Mouse (Mus musculus): ENCODE results near the gene Cd96. TPM values are rescaled to one million over a fixed set of nuclear protein-coding genes. Genes with fewer than 3 reads are reported as not detected.
"Not testable (repeated sequence)": the region's sequence is repeated elsewhere in the genome, so short reads cannot be mapped to it uniquely, and the experiment has no call there.

The Cd96 gene
- 0.12 and 0.13 TPM in 2 replicates for polyA plus RNA-seq (2014; fragmentation: Nextera tagmentation; extraction: Ambion mirVana)

DNA sequence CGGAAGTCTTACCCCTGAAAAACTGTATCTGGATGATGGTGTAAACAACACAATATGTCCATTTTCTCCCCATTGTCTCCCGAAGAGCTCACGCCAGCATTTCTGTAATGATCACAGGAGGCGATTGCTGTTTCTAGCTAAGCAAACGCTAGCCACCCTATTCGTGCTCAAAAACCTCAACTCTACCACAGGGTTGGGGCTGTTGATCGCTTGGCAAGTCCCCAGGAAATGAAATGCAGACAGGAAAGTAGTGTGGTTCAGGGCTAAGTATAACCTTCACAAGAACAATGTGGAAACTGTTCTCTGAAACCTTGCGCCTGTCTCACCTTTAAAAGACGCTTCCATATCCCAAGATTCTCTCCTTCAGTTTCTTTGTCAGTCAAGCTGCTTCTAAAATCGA is at the start of gene Cd96:
TSS of gene Cd96 (minus strand) at position 232 of the 400 bp plus-strand sequence.
- Histone ChIP-seq H3K27ac (replicated peaks; ENCODE audit: low read depth, low read length) (no peak within 1 kb of the TSS), H3K4me1 (ENCODE audit: control insufficient read depth, insufficient read depth, low read length) (no peaks in the 10 kb centered on the region), H3K36me3 (ENCODE audit: control insufficient read depth, insufficient read depth, low read length) (no peaks in the 10 kb centered on the region), H3K27me3 (ENCODE audit: control insufficient read depth, insufficient read depth, low read length) (no peaks in the 10 kb centered on the region), H3K9ac (replicated peaks; ENCODE audit: low read length) (no peak within 1 kb of the TSS), H3K4me3 (replicated peaks; ENCODE audit: low read depth, low read length) (no peak within 1 kb of the TSS), H3K4me2 (ENCODE audit: low read length) (no peak within 1 kb of the TSS), H3K9me3 (ENCODE audit: control insufficient read depth, low read length) (no peaks in the 10 kb centered on the region)
- 84% methylated on average over 10 of the region's 10 CpGs for WGBS
- DNase-seq (peak; percentile 7), ATAC-seq (ENCODE audit: low FRiP score, low TSS enrichment) (no peak)

DNA sequence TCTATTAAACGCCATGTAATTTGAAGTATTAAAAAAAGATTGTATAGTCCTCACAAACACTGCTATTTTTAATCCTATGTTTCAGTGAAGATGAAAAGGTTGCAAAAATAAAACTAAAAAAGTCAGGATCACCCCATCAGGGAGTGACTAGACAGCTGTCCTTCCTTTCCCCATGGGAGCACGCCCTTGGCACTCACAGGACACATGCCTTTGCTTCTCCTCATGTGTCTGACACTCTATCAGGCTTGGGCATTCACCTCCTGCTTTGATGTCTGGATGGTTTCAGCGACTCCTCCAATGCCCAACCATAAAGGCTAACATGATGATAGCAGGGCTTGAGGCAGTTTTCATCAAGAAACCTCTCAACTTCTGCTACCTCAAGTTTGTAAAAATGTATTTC is 46.9 kb upstream of the Cd96 start:
- DNase-seq = no peak
- Histone ChIP-seq H3K4me2 (ENCODE audit: low read length) (no peak overlapping the region), H3K27ac (replicated peaks; ENCODE audit: low read depth, low read length) (no peak overlapping the region), H3K4me1 (ENCODE audit: control insufficient read depth, insufficient read depth, low read length) (no peaks in the 10 kb centered on the region), H3K9ac (replicated peaks; ENCODE audit: low read length) (no peak overlapping the region), H3K27me3 (ENCODE audit: control insufficient read depth, insufficient read depth, low read length) (no peaks in the 10 kb centered on the region), H3K4me3 (replicated peaks; ENCODE audit: low read depth, low read length) (no peak overlapping the region), H3K36me3 (ENCODE audit: control insufficient read depth, insufficient read depth, low read length) (no peaks in the 10 kb centered on the region), H3K9me3 (ENCODE audit: control insufficient read depth, low read length) (no peaks in the 10 kb centered on the region)
- ATAC-seq (ENCODE audit: low FRiP score, low TSS enrichment) = no peak
- WGBS = 86% methylated on average over 3 of the region's 3 CpGs

DNA sequence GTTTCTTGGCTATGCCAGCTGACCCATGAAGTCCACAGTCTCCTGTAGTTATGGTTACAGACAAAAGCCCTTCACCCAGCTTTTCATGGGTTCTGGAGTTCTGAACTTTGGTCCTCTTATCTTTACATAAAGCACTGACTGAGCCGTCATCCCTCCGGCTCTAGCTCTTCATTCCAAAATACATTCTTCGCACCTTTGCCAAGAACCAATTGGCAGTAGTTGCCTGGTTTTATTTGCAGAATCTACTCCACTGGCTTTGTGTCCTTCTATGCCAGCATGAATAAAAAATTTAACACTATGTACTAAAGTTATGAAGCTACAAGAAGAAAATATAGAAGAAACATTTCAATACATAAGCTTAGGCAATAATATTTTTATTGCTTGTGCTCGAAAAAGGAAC is 45.3 kb upstream of the Cd96 start:
- no peak for ATAC-seq (ENCODE audit: low FRiP score, low TSS enrichment)

GRCm38 (mm10) chr16:46154832-46155231 is 34.8 kb upstream of the Cd96 start, which contains the start of gene Gm4737:
Gene Gm4737, minus strand, starts transcription at chr16:46155077.
- not testable (repeated sequence) for H3K9me3 ChIP-seq (ENCODE audit: control insufficient read depth, low read length); H3K4me1 ChIP-seq (ENCODE audit: control insufficient read depth, insufficient read depth, low read length); H3K4me2 ChIP-seq (ENCODE audit: low read length); H3K4me3 ChIP-seq (replicated peaks; ENCODE audit: low read depth, low read length); ATAC-seq (ENCODE audit: low FRiP score, low TSS enrichment); DNase-seq; H3K36me3 ChIP-seq (ENCODE audit: control insufficient read depth, insufficient read depth, low read length); H3K27ac ChIP-seq (replicated peaks; ENCODE audit: low read depth, low read length); H3K27me3 ChIP-seq (ENCODE audit: control insufficient read depth, insufficient read depth, low read length); H3K9ac ChIP-seq (replicated peaks; ENCODE audit: low read length)
- WGBS = 98% methylated on average over 9 of the region's 16 CpGs

More for the DNA sequence above, 45.3 kb upstream of the Cd96 start:
- WGBS = 87% methylated on average over 4 of the region's 4 CpGs
- Histone ChIP-seq H3K36me3 (ENCODE audit: control insufficient read depth, insufficient read depth, low read length) (no peaks in the 10 kb centered on the region), H3K9ac (replicated peaks; ENCODE audit: low read length) (no peak overlapping the region), H3K9me3 (ENCODE audit: control insufficient read depth, low read length) (no peaks in the 10 kb centered on the region), H3K27ac (replicated peaks; ENCODE audit: low read depth, low read length) (no peak overlapping the region), H3K4me3 (replicated peaks; ENCODE audit: low read depth, low read length) (no peak overlapping the region), H3K27me3 (ENCODE audit: control insufficient read depth, insufficient read depth, low read length) (no peaks in the 10 kb centered on the region), H3K4me1 (ENCODE audit: control insufficient read depth, insufficient read depth, low read length) (no peaks in the 10 kb centered on the region), H3K4me2 (ENCODE audit: low read length) (no peak overlapping the region)
- DNase-seq = no peak

GRCm38 (mm10) chr16:46151141-46151540 is 31.1 kb upstream of the Cd96 start:
- ATAC-seq (ENCODE audit: low FRiP score, low TSS enrichment) (no peak), DNase-seq (no peak)
- Histone ChIP-seq H3K4me3 (replicated peaks; ENCODE audit: low read depth, low read length) (no peak overlapping the region), H3K9me3 (ENCODE audit: control insufficient read depth, low read length) (no peaks in the 10 kb centered on the region), H3K9ac (replicated peaks; ENCODE audit: low read length) (no peak overlapping the region), H3K4me1 (ENCODE audit: control insufficient read depth, insufficient read depth, low read length) (no peaks in the 10 kb centered on the region), H3K27me3 (ENCODE audit: control insufficient read depth, insufficient read depth, low read length) (no peaks in the 10 kb centered on the region), H3K27ac (replicated peaks; ENCODE audit: low read depth, low read length) (no peak overlapping the region), H3K4me2 (ENCODE audit: low read length) (no peak overlapping the region), H3K36me3 (ENCODE audit: control insufficient read depth, insufficient read depth, low read length) (no peaks in the 10 kb centered on the region)

- Histone ChIP-seq H3K4me1 (ENCODE audit: control insufficient read depth, insufficient read depth, low read length) (no peaks in the 10 kb centered on the region), H3K27me3 (ENCODE audit: control insufficient read depth, insufficient read depth, low read length) (no peaks in the 10 kb centered on the region), H3K9ac (replicated peaks; ENCODE audit: low read length) (no peak overlapping the region), H3K9me3 (ENCODE audit: control insufficient read depth, low read length) (no peaks in the 10 kb centered on the region), H3K4me2 (ENCODE audit: low read length) (no peak overlapping the region), H3K4me3 (replicated peaks; ENCODE audit: low read depth, low read length) (no peak overlapping the region), H3K36me3 (ENCODE audit: control insufficient read depth, insufficient read depth, low read length) (no peaks in the 10 kb centered on the region), H3K27ac (replicated peaks; ENCODE audit: low read depth, low read length) (no peak overlapping the region)
- DNase-seq (no peak), ATAC-seq (ENCODE audit: low FRiP score, low TSS enrichment) (no peak)
- 79% methylated on average over 3 of the region's 3 CpGs for WGBS
These were observed 28.8 kb upstream of the Cd96 start for GRCm38 (mm10) chr16:46148661-46149341.

DNA sequence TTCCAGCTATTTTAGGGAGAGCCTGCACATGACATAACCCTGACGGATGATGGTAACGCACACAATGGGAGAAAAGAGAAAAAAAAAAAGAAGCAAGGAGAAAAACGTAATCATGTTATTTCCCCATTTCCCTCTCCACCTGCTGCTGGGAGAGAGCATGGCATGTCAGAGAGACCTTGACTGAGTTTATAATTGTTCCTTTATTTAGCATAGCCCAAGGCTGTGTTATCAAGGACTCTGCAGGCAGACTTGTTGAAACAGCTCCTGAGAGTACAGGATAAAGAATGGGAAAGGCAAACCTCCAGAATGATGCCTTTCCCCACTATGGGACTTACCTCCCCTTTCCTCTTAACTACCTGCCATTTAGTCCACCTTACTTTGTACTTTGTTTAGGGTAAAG is 26.9 kb upstream of the Cd96 start:
- H3K27ac ChIP-seq (replicated peaks; ENCODE audit: low read depth, low read length) = no peak overlapping the region
- no peaks in the 10 kb centered on the region for H3K27me3 ChIP-seq (ENCODE audit: control insufficient read depth, insufficient read depth, low read length)
- no peak overlapping the region for H3K4me2 ChIP-seq (ENCODE audit: low read length)
- H3K9ac ChIP-seq (replicated peaks; ENCODE audit: low read length) = no peak overlapping the region
- no peaks in the 10 kb centered on the region for H3K36me3 ChIP-seq (ENCODE audit: control insufficient read depth, insufficient read depth, low read length)
- H3K4me1 ChIP-seq (ENCODE audit: control insufficient read depth, insufficient read depth, low read length) = no peaks in the 10 kb centered on the region
- H3K9me3 ChIP-seq (ENCODE audit: control insufficient read depth, low read length) = no peaks in the 10 kb centered on the region
- H3K4me3 ChIP-seq (replicated peaks; ENCODE audit: low read depth, low read length) = no peak overlapping the region
- WGBS = 74% methylated on average over 3 of the region's 3 CpGs
- no peak for ATAC-seq (ENCODE audit: low FRiP score, low TSS enrichment)
- DNase-seq = no peak

DNA sequence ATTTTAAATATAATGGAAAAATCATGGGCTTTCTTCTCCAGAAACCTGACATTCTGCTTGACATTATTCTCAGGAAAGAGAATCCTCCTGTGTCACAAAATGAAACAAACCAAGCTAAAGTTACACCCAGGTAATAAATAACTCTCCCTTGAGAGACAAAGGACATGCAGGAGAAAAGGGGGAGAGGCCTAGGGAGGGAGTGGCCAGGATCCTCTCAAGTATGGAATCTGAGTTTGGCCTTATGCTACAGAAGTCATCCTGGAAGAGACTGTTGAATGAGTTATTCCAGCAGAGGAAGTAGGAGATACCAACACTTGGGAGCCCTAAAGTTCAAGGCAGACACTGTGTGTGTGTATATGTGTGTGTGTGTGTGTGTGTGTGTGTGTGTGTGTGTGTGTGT is 2.2 kb upstream of the Cd96 start:
- ATAC-seq (ENCODE audit: low FRiP score, low TSS enrichment) = no peak
- H3K9me3 ChIP-seq (ENCODE audit: control insufficient read depth, low read length) = no peaks in the 10 kb centered on the region

DNA sequence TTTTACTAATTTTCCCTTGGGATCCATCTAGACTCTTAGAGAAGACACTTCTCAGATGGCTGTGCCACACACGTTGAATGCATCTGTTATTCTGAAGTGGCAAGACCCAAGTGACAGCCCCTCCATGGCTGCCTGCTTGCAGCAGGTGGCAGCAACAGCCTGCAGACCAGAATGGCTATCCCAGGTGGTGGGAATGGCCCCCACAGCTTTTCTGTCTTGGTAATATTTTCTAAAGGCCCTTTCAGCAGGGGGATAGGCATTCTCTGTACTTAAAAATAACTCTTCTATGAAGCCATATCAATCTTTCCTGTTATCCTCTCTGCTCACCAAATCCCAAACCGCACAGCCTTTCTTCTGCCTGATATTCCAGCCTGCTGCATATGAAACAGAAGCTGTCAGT is 1.4 kb upstream of the Cd96 start:
- no peak overlapping the region for H3K27ac ChIP-seq (replicated peaks; ENCODE audit: low read depth, low read length)
- no peak overlapping the region for H3K4me2 ChIP-seq (ENCODE audit: low read length)
- no peak overlapping the region for H3K9ac ChIP-seq (replicated peaks; ENCODE audit: low read length)
- no peak for ATAC-seq (ENCODE audit: low FRiP score, low TSS enrichment)
- 40% methylated on average over 2 of the region's 2 CpGs for WGBS
- H3K36me3 ChIP-seq (ENCODE audit: control insufficient read depth, insufficient read depth, low read length) = no peaks in the 10 kb centered on the region
- H3K27me3 ChIP-seq (ENCODE audit: control insufficient read depth, insufficient read depth, low read length) = no peaks in the 10 kb centered on the region
- H3K4me3 ChIP-seq (replicated peaks; ENCODE audit: low read depth, low read length) = no peak overlapping the region
- no peaks in the 10 kb centered on the region for H3K4me1 ChIP-seq (ENCODE audit: control insufficient read depth, insufficient read depth, low read length)
- DNase-seq = peak; percentile 69
- no peaks in the 10 kb centered on the region for H3K9me3 ChIP-seq (ENCODE audit: control insufficient read depth, low read length)

More for the DNA sequence above, 2.2 kb upstream of the Cd96 start:
- no peak for DNase-seq
- H3K9ac ChIP-seq (replicated peaks; ENCODE audit: low read length) = no peak overlapping the region
- H3K27ac ChIP-seq (replicated peaks; ENCODE audit: low read depth, low read length) = no peak overlapping the region
- H3K4me1 ChIP-seq (ENCODE audit: control insufficient read depth, insufficient read depth, low read length) = no peaks in the 10 kb centered on the region
- H3K27me3 ChIP-seq (ENCODE audit: control insufficient read depth, insufficient read depth, low read length) = no peaks in the 10 kb centered on the region
- H3K36me3 ChIP-seq (ENCODE audit: control insufficient read depth, insufficient read depth, low read length) = no peaks in the 10 kb centered on the region
- H3K4me3 ChIP-seq (replicated peaks; ENCODE audit: low read depth, low read length) = no peak overlapping the region
- no peak overlapping the region for H3K4me2 ChIP-seq (ENCODE audit: low read length)

Measured in midbrain, embryonic 14.5 days (tissue).